Mouse (Mus musculus) neural tube, embryonic 10.5 days (tissue): ENCODE data around the gene Acmsd.

Experiments
- DNase-seq: peaks from one replicate; pipeline ENCODE4 v3.0.0-alpha.2; 2017; ENCODE audit warnings: low spot score; ENCODE audit errors: extremely low spot score

Gene Acmsd

GRCm38 (mm10) chr1:127775206-127775720 lies 46.0 kb downstream of the Acmsd start:
- DNase-seq, result no peak

- DNase-seq, result no peak
Measured at GRCm38 (mm10) chr1:127776246-127776645, 47.0 kb downstream of the Acmsd start.

GRCm38 (mm10) chr1:127778611-127779010 lies 49.4 kb downstream of the Acmsd start:
- no peak for DNase-seq

- no peak for DNase-seq
Measured at GRCm38 (mm10) chr1:127780142-127780541, 50.9 kb downstream of the Acmsd start.

- no peak for DNase-seq
Measured at GRCm38 (mm10) chr1:127780849-127781248, 51.6 kb downstream of the Acmsd start.

- no peak for DNase-seq
Measured at GRCm38 (mm10) chr1:127783862-127784261, 54.6 kb downstream of the Acmsd start.

GRCm38 (mm10) chr1:127785882-127786281 lies 56.7 kb downstream of the Acmsd start:
- no peak for DNase-seq

GRCm38 (mm10) chr1:127788943-127789342 lies 59.7 kb downstream of the Acmsd start:
- no peak for DNase-seq

- DNase-seq, result no peak
Measured at GRCm38 (mm10) chr1:127793459-127793858, 64.2 kb downstream of the Acmsd start.

- no peak for DNase-seq
Measured at GRCm38 (mm10) chr1:127795087-127795769, 66.0 kb downstream of the Acmsd start.

GRCm38 (mm10) chr1:127796341-127796740 lies 67.1 kb downstream of the Acmsd start:
- DNase-seq, result no peak

- no peak for DNase-seq
Measured at GRCm38 (mm10) chr1:127796752-127797151, 67.5 kb downstream of the Acmsd start.

- DNase-seq, result no peak
Measured at GRCm38 (mm10) chr1:127802916-127803315, 73.7 kb downstream of the Acmsd start.

- DNase-seq, result no peak
Measured at GRCm38 (mm10) chr1:127808671-127809070, 79.5 kb downstream of the Acmsd start.

- no peak for DNase-seq
Measured at GRCm38 (mm10) chr1:127812929-127813328, 83.7 kb downstream of the Acmsd start.

- DNase-seq, result no peak
Measured at GRCm38 (mm10) chr1:127816381-127816780, 87.2 kb downstream of the Acmsd start.
